Mouse (Mus musculus) forebrain, embryonic 16.5 days (tissue): Measurements from ENCODE around the gene Fgf15. TPM values are rescaled to one million over a fixed set of nuclear protein-coding genes. Genes with fewer than 3 reads are reported as not detected.

Experiments used
- ATAC-seq: fragments of 200-750 bp; cut with Nextera tagmentation; 2 replicates; pipeline ENCODE4 v1.8.0; 2017; ENCODE audit warnings: mild to moderate bottlenecking, moderate library complexity
- H3K27ac ChIP-seq: fragments of 300-500 bp; sonication (generic); 2 replicates; pipeline ENCODE4 v1.5.1; 2014; ENCODE audit warnings: low read length, control low read depth
- H3K27me3 ChIP-seq: fragments of 300-500 bp; sonication (generic); replicated peaks from 2 replicates; pipeline ENCODE4 v1.6.1; 2014; ENCODE audit warnings: low read length; ENCODE audit not compliant: control insufficient read depth, insufficient read depth
- H3K36me3 ChIP-seq: fragments of 300-500 bp; sonication (generic); 2 replicates; pipeline ENCODE4 v1.6.1; 2014; ENCODE audit not compliant: control insufficient read depth, insufficient read depth
- H3K4me1 ChIP-seq: fragments of 300-500 bp; sonication (generic); replicated peaks from 2 replicates; pipeline ENCODE4 v1.6.1; 2014; ENCODE audit warnings: low read length; ENCODE audit not compliant: control insufficient read depth, insufficient read depth
- H3K4me2 ChIP-seq: fragments of 300-500 bp; sonication (generic); 2 replicates; pipeline ENCODE4 v1.6.1; 2014; ENCODE audit warnings: mild to moderate bottlenecking, low read length, control low read depth
- H3K4me3 ChIP-seq: fragments of 300-500 bp; sonication (generic); replicated peaks from 2 replicates; pipeline ENCODE4 v1.5.1; 2014; ENCODE audit warnings: mild to moderate bottlenecking, low read length, control low read depth
- H3K9ac ChIP-seq: fragments of 300-500 bp; sonication (generic); replicated peaks from 2 replicates; pipeline ENCODE4 v1.6.1; 2014; ENCODE audit warnings: low read depth, low read length, control low read depth
- H3K9me3 ChIP-seq: fragments of 300-500 bp; sonication (generic); 2 replicates; pipeline ENCODE4 v1.6.1; 2016; ENCODE audit warnings: low read length; ENCODE audit not compliant: control insufficient read depth
- WGBS: fragments of 180-500 bp; shearing (Covaris S2); extraction: QIAGEN DNeasy Blood & Tissue Kit; methylation state at CpG from one replicate; pipeline ENCODE4 v1.1.7; 2014; 5-methylcytosine and 5-hydroxymethylcytosine counted together
- polyA plus RNA-seq: library from polyadenylated mRNA; unstranded; fragments of >200 nt; fragmentation: Nextera tagmentation; extraction: Ambion mirVana; gene quantifications from 2 replicates; pipeline ENCODE4 v1.2.1, GENCODE M21; 2015

Gene Fgf15
- polyA plus RNA-seq, 1 experiment from 2014 or later, result 19.7 TPM

DNA sequence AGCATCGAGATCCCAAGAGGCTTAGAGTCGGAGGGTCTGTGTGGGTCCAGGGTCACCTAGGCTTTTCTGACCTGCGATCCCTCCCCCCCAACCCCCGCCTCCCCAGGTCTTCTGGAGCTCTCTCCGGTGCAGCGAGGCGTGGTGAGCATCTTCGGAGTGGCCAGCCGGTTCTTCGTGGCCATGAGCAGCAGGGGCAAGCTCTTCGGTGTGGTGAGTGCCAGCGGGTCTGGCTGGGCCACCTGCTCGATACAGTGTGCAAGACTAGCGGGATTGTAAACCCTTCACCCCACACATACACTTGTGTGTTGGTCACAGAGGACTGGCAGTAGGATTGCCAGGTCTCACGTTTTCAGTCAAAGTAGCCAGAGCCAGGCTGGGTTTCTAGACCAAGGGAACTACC lies 34.2 kb upstream of the Fgf15 start:
- ATAC-seq, result no peak
- Histone ChIP-seq H3K9ac (no peak overlapping the region), H3K4me3 (no peak overlapping the region), H3K9me3 (no peaks in the 10 kb centered on the region), H3K4me2 (no peak overlapping the region), H3K4me1 (peaks cover 12% of the 10 kb centered on the region), H3K27ac (no peak overlapping the region), H3K27me3 (peaks cover 62% of the 10 kb centered on the region), H3K36me3 (no peaks in the 10 kb centered on the region)
- under 1% methylated on average over 15 of the region's 15 CpGs for WGBS

DNA sequence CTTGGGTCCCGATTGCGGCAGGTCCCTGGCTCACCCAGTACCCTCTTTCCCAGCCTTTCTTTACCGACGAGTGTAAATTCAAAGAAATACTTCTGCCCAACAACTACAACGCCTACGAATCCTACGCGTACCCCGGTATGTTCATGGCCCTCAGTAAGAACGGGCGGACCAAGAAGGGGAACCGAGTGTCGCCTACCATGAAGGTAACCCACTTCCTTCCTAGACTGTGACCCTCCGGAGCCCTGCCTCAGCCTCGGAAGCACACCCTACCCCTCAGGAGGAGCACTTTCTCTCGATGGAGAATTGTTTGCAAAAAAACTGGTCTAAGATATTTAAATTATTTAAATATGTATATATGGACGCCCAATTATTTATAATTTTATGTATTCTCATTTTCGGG lies 33.6 kb upstream of the Fgf15 start:
- no peak overlapping the region for H3K4me2 ChIP-seq
- H3K36me3 ChIP-seq, result no peaks in the 10 kb centered on the region
- 3% methylated on average over 18 of the region's 18 CpGs for WGBS
- no peak overlapping the region for H3K27ac ChIP-seq
- H3K9ac ChIP-seq, result no peak overlapping the region
- H3K27me3 ChIP-seq, result peaks cover 62% of the 10 kb centered on the region
- no peak overlapping the region for H3K4me3 ChIP-seq
- H3K9me3 ChIP-seq, result no peaks in the 10 kb centered on the region
- ATAC-seq, result no peak
- H3K4me1 ChIP-seq, result peaks cover 12% of the 10 kb centered on the region

DNA sequence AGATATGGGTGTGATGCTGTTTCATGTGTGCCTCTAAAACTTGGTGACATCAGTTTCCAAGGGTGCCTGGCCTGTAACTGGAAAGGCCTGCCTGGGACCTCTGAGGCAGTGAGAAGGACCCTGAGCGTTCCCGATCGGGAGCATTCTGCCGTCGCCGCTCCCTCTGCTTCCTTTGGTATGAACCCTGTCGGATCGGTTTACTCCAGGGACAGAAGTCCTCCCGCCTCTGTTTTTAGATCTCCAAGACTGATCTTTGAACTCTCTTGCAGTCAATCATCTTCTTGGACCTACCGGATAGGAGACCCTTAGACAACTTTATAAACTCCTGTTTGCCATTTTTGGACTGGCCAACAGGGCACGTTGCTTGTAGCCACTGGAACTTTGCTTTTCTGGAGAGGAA lies 33.1 kb upstream of the Fgf15 start:
- Histone ChIP-seq H3K4me1 (peaks cover 12% of the 10 kb centered on the region), H3K9me3 (no peaks in the 10 kb centered on the region), H3K27ac (no peak overlapping the region), H3K36me3 (no peaks in the 10 kb centered on the region), H3K4me2 (no peak overlapping the region), H3K9ac (no peak overlapping the region), H3K4me3 (no peak overlapping the region), H3K27me3 (peaks cover 62% of the 10 kb centered on the region)
- 3% methylated on average over 11 of the region's 11 CpGs for WGBS
- no peak for ATAC-seq

DNA sequence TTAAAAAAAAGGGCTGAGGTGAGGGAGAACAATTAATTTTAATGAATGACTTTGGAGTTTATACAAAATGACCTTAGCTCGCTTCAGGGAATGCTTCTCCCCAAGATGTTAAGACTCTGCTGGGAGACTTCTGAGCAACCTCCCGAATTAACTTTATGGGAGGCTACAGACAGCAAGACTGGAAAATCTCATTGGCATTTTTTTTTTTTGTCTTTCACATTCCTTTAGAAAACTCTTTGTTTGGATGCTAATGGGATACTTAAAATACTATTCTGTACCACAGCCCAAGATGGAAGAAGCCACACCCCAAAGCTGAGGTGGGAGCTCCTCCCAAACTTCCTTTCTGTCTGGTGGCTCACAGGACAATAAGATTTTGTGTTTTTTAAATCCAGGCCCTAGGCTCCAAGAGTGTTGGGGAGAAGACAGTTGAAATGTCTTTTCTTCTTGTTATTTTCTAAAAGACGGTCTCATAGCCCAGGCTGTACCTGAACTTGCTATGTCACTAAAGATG lies 32.1 kb upstream of the Fgf15 start:
- H3K9me3 ChIP-seq, result no peaks in the 10 kb centered on the region
- no peak overlapping the region for H3K4me2 ChIP-seq
- no peak overlapping the region for H3K9ac ChIP-seq
- ATAC-seq, result no peak
- 39% methylated on average over 3 of the region's 3 CpGs for WGBS
- H3K27ac ChIP-seq, result no peak overlapping the region
- H3K36me3 ChIP-seq, result no peaks in the 10 kb centered on the region
- H3K27me3 ChIP-seq, result peaks cover 62% of the 10 kb centered on the region
- peaks cover 12% of the 10 kb centered on the region for H3K4me1 ChIP-seq
- no peak overlapping the region for H3K4me3 ChIP-seq

DNA sequence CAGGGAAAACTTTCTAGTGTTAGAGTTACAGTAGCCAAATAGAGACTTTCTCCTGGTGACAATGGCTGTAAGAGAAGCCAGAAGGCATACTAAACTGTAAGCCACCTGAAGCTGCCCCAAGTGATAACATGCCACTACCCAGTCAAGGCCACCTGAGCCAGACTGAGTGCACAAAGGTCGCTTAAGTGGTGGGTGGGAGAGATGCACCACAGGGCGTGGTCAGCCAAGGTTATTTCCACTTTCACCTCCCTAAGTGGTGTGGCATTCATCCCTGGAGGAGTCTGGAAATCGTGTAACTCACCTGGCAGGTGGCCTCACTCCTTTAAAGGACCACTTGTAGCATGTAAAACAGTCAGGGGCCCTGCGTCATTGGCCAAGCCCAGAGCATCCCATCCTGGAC lies 29.2 kb upstream of the Fgf15 start:
- H3K27ac ChIP-seq, result no peak overlapping the region
- H3K36me3 ChIP-seq, result no peaks in the 10 kb centered on the region
- H3K9me3 ChIP-seq, result no peaks in the 10 kb centered on the region
- H3K4me2 ChIP-seq, result no peak overlapping the region
- ATAC-seq, result no peak
- H3K9ac ChIP-seq, result no peak overlapping the region
- no peaks in the 10 kb centered on the region for H3K4me1 ChIP-seq
- 72% methylated on average over 4 of the region's 4 CpGs for WGBS
- H3K27me3 ChIP-seq, result peaks cover 33% of the 10 kb centered on the region
- H3K4me3 ChIP-seq, result no peak overlapping the region

DNA sequence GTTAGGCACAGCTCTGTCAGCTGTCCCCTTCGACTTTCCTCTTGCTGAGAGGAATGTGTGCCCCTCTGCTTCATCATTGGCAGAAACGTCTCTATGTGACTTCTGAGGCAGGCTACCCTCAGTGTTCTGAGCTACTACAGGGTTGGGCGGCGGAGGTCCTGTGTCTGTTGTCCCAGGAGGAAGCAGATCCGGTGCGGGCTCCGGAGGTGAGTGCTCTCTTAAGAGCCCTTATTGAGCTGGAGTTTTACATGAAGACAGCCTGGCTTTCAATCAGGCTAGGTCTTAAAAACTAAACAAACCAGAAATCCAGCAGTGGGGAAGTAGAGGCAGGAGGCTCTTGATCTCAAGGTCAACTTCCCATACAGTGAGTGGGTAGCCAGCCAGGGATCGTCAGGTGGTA lies 28.7 kb upstream of the Fgf15 start:
- H3K9ac ChIP-seq, result no peak overlapping the region
- H3K4me3 ChIP-seq, result no peak overlapping the region

DNA sequence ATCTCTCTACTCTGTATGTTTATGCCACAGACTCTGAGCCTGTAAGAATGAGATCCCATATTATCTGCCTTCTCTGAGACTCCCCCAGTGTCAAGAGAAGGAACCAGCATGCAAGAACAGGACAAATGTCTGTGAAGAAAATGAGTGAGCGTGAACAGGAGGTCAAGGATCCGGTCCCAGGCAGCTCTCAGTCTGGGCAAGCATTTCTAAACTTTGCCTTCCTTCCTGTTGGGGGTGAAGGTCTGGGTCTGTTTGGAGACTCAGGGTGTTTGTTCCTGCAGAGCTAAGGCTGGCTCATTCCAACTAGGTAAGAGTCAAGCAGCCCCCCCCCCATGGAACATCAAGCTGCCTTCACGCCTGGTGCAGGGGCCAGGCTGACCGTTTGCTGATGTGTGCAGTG lies 23.9 kb upstream of the Fgf15 start:
- H3K9me3 ChIP-seq, result no peaks in the 10 kb centered on the region
- H3K4me3 ChIP-seq, result no peak overlapping the region
- no peak overlapping the region for H3K27ac ChIP-seq
- H3K9ac ChIP-seq, result no peak overlapping the region
- no peak overlapping the region for H3K4me2 ChIP-seq
- peaks cover 5% of the 10 kb centered on the region for H3K4me1 ChIP-seq
- 72% methylated on average over 4 of the region's 4 CpGs for WGBS
- H3K36me3 ChIP-seq, result no peaks in the 10 kb centered on the region
- no peak for ATAC-seq
- H3K27me3 ChIP-seq, result no peaks in the 10 kb centered on the region

More for the DNA sequence above, 28.7 kb upstream of the Fgf15 start:
- Histone ChIP-seq H3K27ac (no peak overlapping the region), H3K27me3 (peaks cover 30% of the 10 kb centered on the region), H3K36me3 (no peaks in the 10 kb centered on the region), H3K4me1 (no peaks in the 10 kb centered on the region), H3K9me3 (no peaks in the 10 kb centered on the region), H3K4me2 (no peak overlapping the region)
- WGBS, result 80% methylated on average over 8 of the region's 8 CpGs
- no peak for ATAC-seq

DNA sequence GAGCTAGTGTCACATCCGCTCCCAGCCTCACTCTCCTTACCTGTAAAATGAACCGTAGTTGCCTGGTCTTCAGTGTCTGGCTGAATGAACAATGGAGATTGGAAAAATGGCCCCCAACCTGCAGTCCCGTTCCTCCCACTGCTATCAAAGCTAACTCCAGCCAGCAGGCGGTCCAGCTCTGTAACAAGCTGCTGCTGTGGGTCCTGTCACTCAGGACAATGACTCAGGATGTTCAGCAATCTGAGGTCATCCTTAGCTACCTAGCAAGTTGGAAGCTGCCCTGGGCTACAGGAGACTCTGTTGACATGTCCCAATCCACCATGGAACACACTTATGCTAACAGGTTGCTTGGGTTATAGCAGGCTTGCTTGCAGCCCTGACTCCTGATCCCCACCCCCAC lies 23.2 kb upstream of the Fgf15 start:
- Histone ChIP-seq H3K4me2 (no peak overlapping the region), H3K36me3 (no peaks in the 10 kb centered on the region), H3K27me3 (no peaks in the 10 kb centered on the region), H3K4me3 (no peak overlapping the region), H3K27ac (no peak overlapping the region), H3K9ac (no peak overlapping the region), H3K9me3 (no peaks in the 10 kb centered on the region), H3K4me1 (peaks cover 5% of the 10 kb centered on the region)
- 66% methylated on average over 4 of the region's 4 CpGs for WGBS
- ATAC-seq, result no peak

DNA sequence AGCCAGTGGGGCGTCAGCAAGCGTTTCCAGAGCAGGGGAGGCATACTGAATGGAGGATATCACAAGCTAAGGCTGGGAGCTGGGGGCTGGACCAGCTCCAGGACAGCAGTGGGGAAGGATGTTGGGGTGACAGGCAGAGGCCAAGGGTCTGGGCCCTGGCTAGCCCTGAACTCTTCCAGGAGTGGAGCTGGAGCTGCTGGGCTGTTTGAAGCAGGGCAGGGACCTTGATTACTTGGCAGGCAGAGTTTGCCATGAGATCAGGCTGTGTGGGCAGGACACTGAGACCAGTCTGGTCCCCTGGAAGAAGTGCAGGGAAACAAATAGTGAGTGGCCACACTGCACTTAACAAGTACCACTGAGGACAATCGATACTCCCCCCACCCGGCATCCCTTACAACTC lies 22.1 kb upstream of the Fgf15 start:
- Histone ChIP-seq H3K4me3 (no peak overlapping the region), H3K27me3 (no peaks in the 10 kb centered on the region), H3K9ac (no peak overlapping the region), H3K27ac (no peak overlapping the region), H3K9me3 (no peaks in the 10 kb centered on the region), H3K4me2 (no peak overlapping the region), H3K36me3 (no peaks in the 10 kb centered on the region), H3K4me1 (peaks cover 5% of the 10 kb centered on the region)
- 68% methylated on average over 4 of the region's 4 CpGs for WGBS
- ATAC-seq, result no peak

DNA sequence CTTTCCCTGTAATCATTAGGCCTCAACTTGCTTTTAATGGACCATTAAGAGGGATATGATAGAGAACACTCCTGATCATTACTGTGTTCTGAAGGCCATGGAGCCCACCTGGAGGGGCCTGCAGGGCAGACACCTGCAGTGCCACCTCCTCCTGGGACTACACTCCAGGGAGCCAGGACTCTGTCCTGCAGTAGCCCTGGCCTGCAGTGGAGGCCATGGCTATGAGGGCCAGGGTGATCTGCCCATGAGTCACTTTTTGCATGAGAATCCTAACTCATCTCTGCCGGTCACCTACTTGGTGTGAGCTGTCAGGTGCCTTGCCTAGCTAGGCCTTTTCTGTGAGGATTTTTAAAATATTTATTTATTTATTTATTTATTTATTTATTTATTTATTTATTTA lies 17.9 kb upstream of the Fgf15 start:
- no peak overlapping the region for H3K4me3 ChIP-seq

More for the DNA sequence above, 17.9 kb upstream of the Fgf15 start:
- Histone ChIP-seq H3K4me2 (no peak overlapping the region), H3K9ac (no peak overlapping the region), H3K4me1 (peaks cover 5% of the 10 kb centered on the region), H3K9me3 (no peaks in the 10 kb centered on the region), H3K36me3 (no peaks in the 10 kb centered on the region), H3K27me3 (no peaks in the 10 kb centered on the region), H3K27ac (no peak overlapping the region)
- no peak for ATAC-seq
- WGBS, result 97% methylated on average over 1 of the region's 1 CpGs
